Mouse (Mus musculus) heart, adult 2 months (tissue): ENCODE results near the gene Eps8. TPM values are rescaled to one million over a fixed set of nuclear protein-coding genes. Genes with fewer than 3 reads are reported as not detected.

Source experiments
- DNase-seq, 2 experiments: peaks; one replicate each; pipeline ENCODE4 v3.0.0; 2021
- H3K27ac ChIP-seq: fragments of 200-600 bp; 2 replicates; pipeline ENCODE4 v1.8.1; 2022
- H3K27me3 ChIP-seq: fragments of 200-500 bp; 2 replicates; pipeline ENCODE4 v1.6.1; 2012; ENCODE audit warnings: mild to moderate bottlenecking, low read length, inconsistent platforms, mixed read lengths; ENCODE audit not compliant: control insufficient read depth, insufficient read depth
- H3K36me3 ChIP-seq: fragments of 200-500 bp; 2 replicates; pipeline ENCODE4 v1.6.1; 2012; ENCODE audit warnings: low read length, inconsistent platforms; ENCODE audit not compliant: control insufficient read depth, insufficient read depth
- H3K4me1 ChIP-seq: fragments of 200-500 bp; 2 replicates; pipeline ENCODE4 v1.6.1; 2011; ENCODE audit warnings: low read length; ENCODE audit not compliant: control insufficient read depth, insufficient read depth
- H3K4me3 ChIP-seq: fragments of 200-600 bp; 2 replicates; pipeline ENCODE4 v1.8.1; 2022
- H3K79me2 ChIP-seq: fragments of 200-500 bp; replicated peaks from 2 replicates; pipeline ENCODE4 v1.6.1; 2012; ENCODE audit warnings: mild to moderate bottlenecking, inconsistent platforms, low read length, moderate library complexity, mixed read lengths; ENCODE audit not compliant: control insufficient read depth, insufficient read depth
- H3K9ac ChIP-seq: fragments of 200-500 bp; 2 replicates; pipeline ENCODE4 v1.6.1; 2012; ENCODE audit warnings: low read depth, mild to moderate bottlenecking, control low read depth, inconsistent platforms, low read length, mixed read lengths
- CTCF ChIP-seq: fragments of 200-600 bp; IDR thresholded peaks from 2 replicates; pipeline ENCODE4 v1.8.1; 2022; ENCODE audit warnings: antibody characterized with exemption, mild to moderate bottlenecking, moderate library complexity
- EP300 ChIP-seq: fragments of 200-500 bp; IDR thresholded peaks from 2 replicates; pipeline ENCODE4 v1.6.1; 2011; ENCODE audit warnings: low read depth, low read length, control low read depth; ENCODE audit not compliant: insufficient read depth
- POLR2A ChIP-seq: fragments of 200-500 bp; IDR thresholded peaks from 2 replicates; pipeline ENCODE4 v1.6.1; 2011; ENCODE audit warnings: mild to moderate bottlenecking, low read depth, low read length, control low read depth; ENCODE audit not compliant: insufficient read depth
- WGBS: fragments of 180-500 bp; shearing (Covaris S2); methylation state at CpG from one replicate; pipeline ENCODE4 v1.1.7; 2018; 5-methylcytosine and 5-hydroxymethylcytosine counted together
- intact Hi-C: fragments of 180-260 bp; cut with DNase I; formaldehyde crosslinking; loops from one replicate; pipeline ENCODE4 v1.15.1; 2025
- polyA plus RNA-seq: library from polyadenylated mRNA; depleted of rRNA; stranded (reverse); fragments of >200 nt; gene quantifications from 2 replicates; pipeline ENCODE4 v1.2.3, GENCODE M21; 2012
- total RNA-seq, 2 experiments: library from RNA; stranded (reverse); gene quantifications; 2 replicates each; pipeline ENCODE4 v1.2.3; 2021

Gene Eps8
- total and polyA plus RNA-seq, 3 experiments, result 6.7 to 12.2 (median 11.6) TPM

GRCm38 (mm10) chr6:137541216-137542176, 113.2 kb downstream of the Eps8 start:
- H3K9ac ChIP-seq, result no peak overlapping the region
- intact Hi-C loops, result no loop called here
- H3K4me3 ChIP-seq, result no peak overlapping the region
- H3K27me3 ChIP-seq, result no peaks in the 10 kb centered on the region
- H3K4me1 ChIP-seq, result peaks cover 3% of the 10 kb centered on the region
- H3K36me3 ChIP-seq, result peaks cover 3% of the 10 kb centered on the region
- TF ChIP-seq POLR2A (no peak), EP300 (no peak), CTCF (no peak)
- no peak for DNase-seq
- 70% methylated on average over 17 of the region's 17 CpGs for WGBS
- no peak overlapping the region for H3K27ac ChIP-seq
- H3K79me2 ChIP-seq, result no peaks in the 10 kb centered on the region

- peaks cover 3% of the 10 kb centered on the region for H3K4me1 ChIP-seq
- TF ChIP-seq CTCF (no peak), POLR2A (no peak)
- H3K9ac ChIP-seq, result no peak overlapping the region
- H3K36me3 ChIP-seq, result peaks cover 3% of the 10 kb centered on the region
- DNase-seq, result no peak
- WGBS, result 79% methylated on average over 5 of the region's 5 CpGs
- H3K4me3 ChIP-seq, result no peak overlapping the region
- H3K79me2 ChIP-seq, result no peaks in the 10 kb centered on the region
- intact Hi-C loops, result no loop called here
- H3K27me3 ChIP-seq, result no peaks in the 10 kb centered on the region
- no peak overlapping the region for H3K27ac ChIP-seq
Observed at GRCm38 (mm10) chr6:137540800-137541199, 113.9 kb downstream of the Eps8 start.

- intact Hi-C loops, result no loop called here
- 89% methylated on average over 6 of the region's 6 CpGs for WGBS
- H3K27me3 ChIP-seq, result no peaks in the 10 kb centered on the region
Observed at GRCm38 (mm10) chr6:137540346-137540745, 114.3 kb downstream of the Eps8 start.

GRCm38 (mm10) chr6:137539219-137539618, 115.5 kb downstream of the Eps8 start:
- TF ChIP-seq EP300 (no peak), CTCF (no peak), POLR2A (no peak)
- no peaks in the 10 kb centered on the region for H3K27me3 ChIP-seq
- peaks cover 3% of the 10 kb centered on the region for H3K36me3 ChIP-seq
- no peak overlapping the region for H3K4me3 ChIP-seq
- intact Hi-C loops, result no loop called here
- no peak overlapping the region for H3K9ac ChIP-seq
- no peak for DNase-seq
- no peaks in the 10 kb centered on the region for H3K79me2 ChIP-seq
- WGBS, result 82% methylated on average over 7 of the region's 7 CpGs
- peaks cover 3% of the 10 kb centered on the region for H3K4me1 ChIP-seq
- no peak overlapping the region for H3K27ac ChIP-seq

More at GRCm38 (mm10) chr6:137540346-137540745, 114.3 kb downstream of the Eps8 start:
- H3K4me1 ChIP-seq, result peaks cover 3% of the 10 kb centered on the region
- H3K4me3 ChIP-seq, result no peak overlapping the region
- no peak overlapping the region for H3K27ac ChIP-seq
- no peaks in the 10 kb centered on the region for H3K79me2 ChIP-seq
- no peak for DNase-seq
- H3K36me3 ChIP-seq, result peaks cover 3% of the 10 kb centered on the region
- no peak overlapping the region for H3K9ac ChIP-seq
- TF ChIP-seq POLR2A (no peak), EP300 (no peak), CTCF (no peak)

- 93% methylated on average over 8 of the region's 8 CpGs for WGBS
- H3K4me3 ChIP-seq, result no peak overlapping the region
- no peaks in the 10 kb centered on the region for H3K79me2 ChIP-seq
- H3K4me1 ChIP-seq, result no peaks in the 10 kb centered on the region
- H3K36me3 ChIP-seq, result no peaks in the 10 kb centered on the region
- no peak overlapping the region for H3K9ac ChIP-seq
- no peak overlapping the region for H3K27ac ChIP-seq
- TF ChIP-seq EP300 (no peak), POLR2A (no peak), CTCF (no peak)
- H3K27me3 ChIP-seq, result no peaks in the 10 kb centered on the region
- intact Hi-C loops, result no loop called here
- no peak for DNase-seq
Observed at GRCm38 (mm10) chr6:137532758-137533157, 121.9 kb downstream of the Eps8 start.

GRCm38 (mm10) chr6:137525769-137526168, 128.9 kb downstream of the Eps8 start:
- Histone ChIP-seq H3K9ac (no peak overlapping the region), H3K79me2 (no peaks in the 10 kb centered on the region), H3K4me3 (no peak overlapping the region), H3K4me1 (no peaks in the 10 kb centered on the region), H3K27ac (no peak overlapping the region), H3K27me3 (no peaks in the 10 kb centered on the region), H3K36me3 (no peaks in the 10 kb centered on the region)
- DNase-seq, result no peak
- TF ChIP-seq EP300 (no peak), POLR2A (no peak), CTCF (no peak)
- intact Hi-C loops, result no loop called here
- 50% methylated on average over 3 of the region's 3 CpGs for WGBS
